In the genomic region with DNA sequence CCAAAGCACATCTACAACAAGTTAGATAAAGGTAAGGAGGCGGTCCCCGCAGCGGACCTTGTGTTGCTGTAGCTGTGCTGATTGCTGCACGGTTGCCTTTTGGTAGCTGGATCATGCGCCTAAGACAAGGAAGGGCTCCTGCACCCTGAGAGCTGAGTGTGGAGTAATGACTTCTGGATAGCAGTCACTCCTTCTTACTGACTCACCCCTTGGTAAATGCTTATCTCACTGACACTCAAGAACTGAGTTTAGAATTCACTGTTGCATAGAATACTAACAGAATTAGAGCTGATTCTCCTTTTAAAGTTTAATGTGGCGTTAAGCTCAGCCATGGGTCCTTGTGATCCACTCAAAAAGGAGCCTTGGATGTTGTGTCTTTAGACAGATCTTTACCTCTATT, we compare ENCODE assay signal across 25 mouse cellular contexts. TPM values are rescaled to one million over a fixed set of nuclear protein-coding genes. Genes with fewer than 3 reads are reported as not detected.
DNase-seq lines count a peak whose midpoint lies in the region; ATAC-seq and TF ChIP-seq lines count a peak whose summit lies in the region.
"Had no signal": no experiment of that assay in that cellular context is flagged by ENCODE, and none has a peak within 500 bp of the region (broad histone marks: within the 10 kb centered on the region; RNA-seq: fewer than 3 reads in every experiment).

No protein-coding gene starts in this region.

- peaks cover 76% of the 10 kb centered on the region for H3K36me3 ChIP-seq in megakaryocyte, embryonic 14.5 days (replicated peaks; ENCODE audit: low read length)
- H3K36me3 ChIP-seq in ES-Bruce4 (ENCODE audit: control insufficient read depth, insufficient read depth, low read length, poor library complexity, severe bottlenecking) = peaks cover 15% of the 10 kb centered on the region

- no peak for TF ChIP-seq POLR2A in ES-Bruce4 (IDR thresholded peaks at IDR 0.05; ENCODE audit: insufficient read depth, low read length)

- peak; percentile 43 for DNase-seq in induced T-regulatory cell, adult 2 months (ENCODE audit: low read depth)
- no peak for DNase-seq in layer of hippocampus, postnatal 36 days
- DNase-seq in kidney, postnatal 36 days = no peak
- DNase-seq: adrenal gland, postnatal 10 days; adrenal gland, postnatal 36 days; cerebellum, adult 18-20 months; cerebellum, adult 9-10 months; cerebellum, postnatal 14 days; gastrocnemius, adult 2 months; gastrocnemius, postnatal 14 days; heart, adult 2 months had no signal

- no peak overlapping the region for H3K27ac ChIP-seq in ES-Bruce4 (ENCODE audit: insufficient read depth, low read length)
- H3K27ac ChIP-seq: forebrain, embryonic 10.5 days; forebrain, embryonic 13.5 days; gastrocnemius, adult 2 months; heart, adult 2 months; hindbrain, embryonic 12.5 days; hindbrain, embryonic 15.5 days; intestine, embryonic 15.5 days had no signal

- no peak for TF ChIP-seq EP300 in ES-Bruce4 (IDR thresholded peaks at IDR 0.05; ENCODE audit: insufficient read depth, low read depth, low read length)

- H3K27me3 ChIP-seq in megakaryocyte, embryonic 14.5 days (replicated peaks) = no peaks in the 10 kb centered on the region
- no peaks in the 10 kb centered on the region for H3K27me3 ChIP-seq in ES-Bruce4 (ENCODE audit: control insufficient read depth, insufficient read depth, low read length, poor library complexity, severe bottlenecking)
- H3K27me3 ChIP-seq: forebrain, embryonic 13.5 days; hindbrain, embryonic 12.5 days; hindbrain, embryonic 15.5 days; intestine, embryonic 15.5 days had no signal

- H3K4me1 ChIP-seq in megakaryocyte, embryonic 14.5 days = peaks cover 28% of the 10 kb centered on the region
- no peaks in the 10 kb centered on the region for H3K4me1 ChIP-seq in ES-Bruce4 (ENCODE audit: control insufficient read depth, insufficient read depth, low read length)
- H3K4me1 ChIP-seq: forebrain, embryonic 10.5 days; forebrain, embryonic 13.5 days; hindbrain, embryonic 12.5 days; hindbrain, embryonic 15.5 days; intestine, embryonic 15.5 days had no signal

- ATAC-seq in megakaryocyte, adult 5-6 weeks (ENCODE audit: poor library complexity, severe bottlenecking) = no peak
- ATAC-seq: forebrain, embryonic 13.5 days; forebrain, embryonic 16.5 days; intestine, embryonic 15.5 days had no signal

- H3K9ac ChIP-seq in ES-Bruce4 (ENCODE audit: low read depth, poor library complexity, severe bottlenecking) = no peak overlapping the region
- H3K9ac ChIP-seq: forebrain, embryonic 13.5 days; hindbrain, embryonic 12.5 days; hindbrain, embryonic 15.5 days; intestine, embryonic 15.5 days had no signal

- no peaks in the 10 kb centered on the region for H3K9me3 ChIP-seq in megakaryocyte, embryonic 14.5 days
- H3K9me3 ChIP-seq in ES-Bruce4 (replicated peaks; ENCODE audit: control insufficient read depth, insufficient read depth, low read length, poor library complexity, severe bottlenecking) = no peaks in the 10 kb centered on the region
- H3K9me3 ChIP-seq: forebrain, embryonic 10.5 days; forebrain, embryonic 13.5 days; hindbrain, embryonic 12.5 days; hindbrain, embryonic 15.5 days; intestine, embryonic 15.5 days had no signal

- no peak for TF ChIP-seq CTCF in ES-Bruce4 (IDR thresholded peaks at IDR 0.05; ENCODE audit: low read depth, low read length)

- peak overlapping the region; percentile 29 for H3K4me3 ChIP-seq in megakaryocyte, embryonic 14.5 days (replicated peaks)
- 0 out of 2 replicates have a peak overlapping the region, but pooled peaks have one; percentile 1 for H3K4me3 ChIP-seq in ES-Bruce4 (ENCODE audit: low read depth, low read length)
- H3K4me3 ChIP-seq: forebrain, embryonic 10.5 days; forebrain, embryonic 13.5 days; gastrocnemius, adult 2 months; heart, adult 2 months; hindbrain, embryonic 12.5 days; hindbrain, embryonic 15.5 days; intestine, embryonic 15.5 days had no signal

RNA-seq across cellular contexts. Expression of a gene that starts 39.8 kb away (rescaled TPM):
- polyA plus RNA-seq in megakaryocyte, embryonic 14.5 days (2012; ENCODE audit: insufficient read depth, low replicate concordance) = 0.64 and 0.81 TPM in 2 replicates
- 23.5 and 25.0 TPM in 2 replicates for total RNA-seq in megakaryocyte, adult 5-6 weeks (2015)
- total RNA-seq in megakaryocyte, adult 5-6 weeks (2017) = 31.1 and 32.4 TPM in 2 replicates
- 22.5 and 24.0 TPM in 2 replicates for polyA plus RNA-seq in ES-Bruce4 (2011; ENCODE audit: insufficient read depth, insufficient read length, low read depth, missing spikeins)
- total RNA-seq in layer of hippocampus, postnatal 36 days (2021) = 10 to 100 TPM; 51.1 to 53.8 TPM

RNA-seq across cellular contexts. Expression of a gene that starts 54.7 kb away (rescaled TPM):
- not detected in 2 replicates for polyA plus RNA-seq in megakaryocyte, embryonic 14.5 days (2012; ENCODE audit: insufficient read depth, low replicate concordance)
- not detected in 2 replicates for total RNA-seq in megakaryocyte, adult 5-6 weeks (2015)
- not detected in 2 replicates for total RNA-seq in megakaryocyte, adult 5-6 weeks (2017)
- not detected in 2 replicates for polyA plus RNA-seq in ES-Bruce4 (2011; ENCODE audit: insufficient read depth, insufficient read length, low read depth, missing spikeins)
- total RNA-seq in layer of hippocampus, postnatal 36 days (2021) = under 1 TPM; 0.43 to 0.92 TPM
- total RNA-seq: adrenal gland, adult 18-20 months; gastrocnemius, adult 2 months; gastrocnemius, postnatal 14 days; heart, adult 2 months; hematopoietic stem cell, adult 5-6 weeks had no signal
- polyA plus RNA-seq: C2C12; embryonic facial prominence, embryonic 11.5 days; heart, adult 2 months; heart, embryonic 14.5 days; hindbrain, embryonic 15.5 days; intestine, embryonic 15.5 days had no signal
